Mouse (Mus musculus) c-Kit-positive CD71-positive TER-119-positive erythroid progenitor cells, embryonic 14.5 days (primary cell): ENCODE data around the gene Tbc1d1.
A peak's percentile ranks its signal among the peaks of the same experiment; 100 is the strongest.

Source experiments
- DNase-seq: peaks from one replicate; pipeline ENCODE4 v3.0.0-alpha.2; 2013; ENCODE audit warnings: low spot score

Tbc1d1 gene

GRCm38 (mm10) chr5:64279668-64280067 is 123.6 kb downstream of the Tbc1d1 start:
- no peak for DNase-seq

- DNase-seq = no peak
Observed at GRCm38 (mm10) chr5:64280191-64280590, 124.1 kb downstream of the Tbc1d1 start.

- DNase-seq = no peak
Observed at GRCm38 (mm10) chr5:64280613-64281012, 124.5 kb downstream of the Tbc1d1 start.

- DNase-seq = no peak
Observed at GRCm38 (mm10) chr5:64281674-64282073, 125.6 kb downstream of the Tbc1d1 start.

- no peak for DNase-seq
Observed at GRCm38 (mm10) chr5:64282594-64282993, 126.5 kb downstream of the Tbc1d1 start.

GRCm38 (mm10) chr5:64285289-64285688 is 129.2 kb downstream of the Tbc1d1 start:
- DNase-seq = no peak

- DNase-seq = no peak
Observed at GRCm38 (mm10) chr5:64285851-64286250, 129.7 kb downstream of the Tbc1d1 start.

GRCm38 (mm10) chr5:64287287-64287686 is 131.2 kb downstream of the Tbc1d1 start:
- no peak for DNase-seq

GRCm38 (mm10) chr5:64288031-64288928 is 132.2 kb downstream of the Tbc1d1 start:
- DNase-seq = no peak

GRCm38 (mm10) chr5:64289202-64290060 is 133.3 kb downstream of the Tbc1d1 start:
- DNase-seq = peak; percentile 31

- no peak for DNase-seq
Observed at GRCm38 (mm10) chr5:64290061-64290345, 133.9 kb downstream of the Tbc1d1 start.

GRCm38 (mm10) chr5:64291657-64292056 is 135.6 kb downstream of the Tbc1d1 start:
- DNase-seq = no peak

- no peak for DNase-seq
Observed at GRCm38 (mm10) chr5:64295621-64296020, 139.5 kb downstream of the Tbc1d1 start.

- no peak for DNase-seq
Observed at GRCm38 (mm10) chr5:64296328-64296727, 140.2 kb downstream of the Tbc1d1 start.

GRCm38 (mm10) chr5:64297100-64297499 is 141.0 kb downstream of the Tbc1d1 start:
- DNase-seq = no peak

- no peak for DNase-seq
Observed at GRCm38 (mm10) chr5:64298331-64299036, 142.4 kb downstream of the Tbc1d1 start.

- DNase-seq = no peak
Observed at GRCm38 (mm10) chr5:64299508-64300324, 143.6 kb downstream of the Tbc1d1 start.

GRCm38 (mm10) chr5:64301246-64301645 is 145.1 kb downstream of the Tbc1d1 start:
- no peak for DNase-seq

GRCm38 (mm10) chr5:64307289-64307688 is 151.2 kb downstream of the Tbc1d1 start:
- DNase-seq = no peak

- DNase-seq = no peak
Observed at GRCm38 (mm10) chr5:64312295-64312694, 156.2 kb downstream of the Tbc1d1 start.

GRCm38 (mm10) chr5:64313481-64313880 is 157.4 kb downstream of the Tbc1d1 start:
- no peak for DNase-seq
